Mouse (Mus musculus) megakaryocyte, embryonic 14.5 days (primary cell): ENCODE measurements at regions not wholly inside any gene's neighbourhood (a gene's known extent, or its start where the extent isn't known, plus 50 kb on each side); places are given as distances from the start of the nearest gene placed in this dataset.

ENCODE experiments used
- H3K27me3 ChIP-seq: replicated peaks from 2 replicates; pipeline ENCODE3; 2012; ENCODE audit warnings: inconsistent platforms
- H3K36me3 ChIP-seq: replicated peaks from 2 replicates; pipeline ENCODE3; 2012; ENCODE audit warnings: low read length, inconsistent platforms, mixed read lengths
- H3K4me1 ChIP-seq: 2 replicates; pipeline ENCODE4 v1.6.1; 2012; ENCODE audit warnings: inconsistent platforms
- H3K4me3 ChIP-seq: replicated peaks from 2 replicates; pipeline ENCODE3; 2012; ENCODE audit warnings: moderate library complexity, mild to moderate bottlenecking, inconsistent platforms
- H3K9me3 ChIP-seq: 2 replicates; pipeline ENCODE4 v1.6.1; 2012; ENCODE audit warnings: inconsistent platforms
- FLI1 ChIP-seq: IDR thresholded peaks from 2 replicates; pipeline ENCODE4 v1.6.1; 2012; ENCODE audit warnings: low read length, inconsistent platforms, mixed read lengths
- GATA1 ChIP-seq: IDR thresholded peaks from 3 replicates; pipeline ENCODE4 v1.6.1; 2012; ENCODE audit warnings: mixed read lengths, low read length, inconsistent platforms, borderline replicate concordance

DNA sequence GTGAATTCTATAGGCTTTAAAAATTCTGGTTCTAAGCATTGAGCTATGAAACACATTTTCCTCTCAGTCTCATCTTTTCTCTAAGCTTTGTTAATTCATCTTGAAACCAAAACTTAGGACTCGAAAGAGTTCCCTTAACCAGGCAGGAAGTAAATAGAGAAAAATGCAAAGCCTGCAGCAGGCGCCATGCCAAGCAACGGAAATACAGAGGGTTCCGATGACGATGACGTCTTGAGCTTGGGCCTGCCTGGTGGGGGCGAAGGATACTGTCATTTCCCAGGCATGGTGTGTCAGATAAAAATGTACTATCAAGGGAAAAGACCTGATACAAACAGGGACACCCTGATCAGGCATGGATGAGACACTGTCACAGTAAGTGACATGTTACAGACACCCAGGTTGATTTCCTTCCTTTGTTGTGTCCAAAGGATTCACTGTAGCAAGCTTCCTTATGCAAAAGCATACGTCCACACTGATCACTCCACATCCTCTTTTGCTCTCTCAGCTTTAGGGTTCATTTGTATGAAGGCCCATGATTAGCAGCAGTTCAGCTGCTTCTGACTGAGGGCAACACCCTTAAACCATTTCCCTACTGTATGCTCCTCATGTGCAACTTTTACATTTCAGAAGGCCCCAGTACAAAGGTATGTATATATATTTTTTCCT, 135.0 kb downstream of the Cemip2 start:
- Histone ChIP-seq H3K9me3 (no peaks in the 10 kb centered on the region), H3K4me1 (peaks cover 35% of the 10 kb centered on the region), H3K4me3 (peak overlapping the region; percentile 64), H3K36me3 (no peaks in the 10 kb centered on the region), H3K27me3 (no peaks in the 10 kb centered on the region)
- TF ChIP-seq GATA1, result no peak

- Histone ChIP-seq H3K4me3 (peak overlapping the region; percentile 56), H3K36me3 (no peaks in the 10 kb centered on the region), H3K4me1 (peaks cover 35% of the 10 kb centered on the region), H3K9me3 (no peaks in the 10 kb centered on the region), H3K27me3 (no peaks in the 10 kb centered on the region)
- TF ChIP-seq GATA1, result no peak
- TF ChIP-seq FLI1, result no peak
These were observed 135.8 kb downstream of the Cemip2 start for GRCm38 (mm10) chr19:21913748-21914611.

DNA sequence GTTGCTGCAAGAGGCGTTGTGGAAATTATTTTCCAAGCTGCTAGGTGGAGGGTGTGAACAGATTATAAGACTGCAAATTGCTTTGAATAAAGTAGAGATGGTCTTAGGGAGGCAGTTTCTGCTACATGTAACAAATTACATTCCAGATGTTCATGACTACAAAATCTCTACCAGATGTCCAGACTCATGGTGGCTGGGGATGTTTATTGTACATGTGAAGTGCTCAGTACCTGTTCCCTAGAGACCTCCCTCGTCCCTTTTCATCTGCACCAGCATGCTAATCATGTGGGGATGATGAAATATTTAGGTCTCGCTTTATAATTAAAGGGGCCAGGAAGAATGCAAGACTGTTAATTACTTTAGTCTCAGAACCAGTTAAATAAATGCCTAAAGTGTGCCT, 136.5 kb downstream of the Cemip2 start:
- Histone ChIP-seq H3K9me3 (no peaks in the 10 kb centered on the region), H3K27me3 (no peaks in the 10 kb centered on the region), H3K4me1 (peaks cover 35% of the 10 kb centered on the region), H3K36me3 (no peaks in the 10 kb centered on the region), H3K4me3 (no peak overlapping the region)
- no peak for TF ChIP-seq GATA1
- no peak for TF ChIP-seq FLI1

GRCm38 (mm10) chr19:21918113-21918512, 140.0 kb downstream of the Cemip2 start:
- H3K36me3 ChIP-seq, result no peaks in the 10 kb centered on the region
- no peaks in the 10 kb centered on the region for H3K9me3 ChIP-seq
- no peak overlapping the region for H3K4me3 ChIP-seq
- TF ChIP-seq GATA1, result no peak
- TF ChIP-seq FLI1, result no peak
- H3K27me3 ChIP-seq, result no peaks in the 10 kb centered on the region
- peaks cover 28% of the 10 kb centered on the region for H3K4me1 ChIP-seq

DNA sequence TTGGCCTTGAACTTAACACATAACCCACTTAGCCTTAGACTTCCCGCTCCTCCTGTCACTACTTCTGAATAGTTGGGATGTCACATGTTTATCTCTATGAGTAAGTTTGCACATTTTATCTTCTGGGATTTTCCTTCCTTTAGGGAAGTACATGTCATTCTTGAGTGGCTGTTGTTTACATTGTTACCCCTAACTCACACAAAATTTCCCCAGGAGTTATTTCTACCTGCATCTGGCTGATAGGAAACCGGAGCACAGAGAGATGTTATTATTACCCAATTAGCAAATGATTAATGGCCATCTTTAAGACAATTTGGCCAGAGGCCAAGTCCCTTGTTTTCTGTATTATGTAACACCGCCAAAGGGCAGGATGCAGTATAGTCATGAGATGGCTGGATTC, 140.9 kb downstream of the Cemip2 start:
- no peaks in the 10 kb centered on the region for H3K36me3 ChIP-seq
- no peak overlapping the region for H3K4me3 ChIP-seq
- no peaks in the 10 kb centered on the region for H3K27me3 ChIP-seq
- TF ChIP-seq GATA1 (no peak), FLI1 (no peak)
- no peaks in the 10 kb centered on the region for H3K9me3 ChIP-seq
- peaks cover 18% of the 10 kb centered on the region for H3K4me1 ChIP-seq

DNA sequence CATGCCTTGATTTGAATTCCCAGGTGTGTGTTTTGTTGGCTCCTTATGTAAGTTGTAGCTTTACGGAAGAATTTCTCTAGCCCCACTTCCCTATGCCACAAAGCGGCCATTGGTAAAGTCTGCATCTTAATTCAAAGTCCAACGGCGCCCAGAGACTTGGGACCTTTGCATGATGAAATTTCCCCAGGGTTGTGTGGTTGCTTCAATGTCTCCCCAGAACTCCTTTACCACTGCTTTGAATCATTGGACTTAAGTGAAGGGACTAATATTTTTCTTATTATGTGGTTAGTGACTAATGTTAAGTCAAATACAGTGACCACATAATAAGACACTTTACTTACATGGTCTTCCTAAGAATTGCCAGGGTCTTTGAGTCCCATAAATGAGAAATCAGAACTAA, 162.0 kb downstream of the Cemip2 start:
- Histone ChIP-seq H3K36me3 (no peaks in the 10 kb centered on the region), H3K27me3 (peaks cover 12% of the 10 kb centered on the region), H3K9me3 (no peaks in the 10 kb centered on the region), H3K4me1 (peaks cover 27% of the 10 kb centered on the region), H3K4me3 (no peak overlapping the region)
- TF ChIP-seq FLI1 (no peak), GATA1 (no peak)

GRCm38 (mm10) chr19:21941720-21942119, 163.6 kb downstream of the Cemip2 start:
- Histone ChIP-seq H3K27me3 (peaks cover 12% of the 10 kb centered on the region), H3K4me1 (peaks cover 27% of the 10 kb centered on the region), H3K4me3 (peak overlapping the region; percentile 77), H3K36me3 (no peaks in the 10 kb centered on the region), H3K9me3 (no peaks in the 10 kb centered on the region)
- TF ChIP-seq GATA1 (no peak), FLI1 (no peak)

GRCm38 (mm10) chr19:21942286-21942685, 164.1 kb downstream of the Cemip2 start:
- H3K4me3 ChIP-seq, result peak overlapping the region; percentile 86
- no peak for TF ChIP-seq FLI1
- TF ChIP-seq GATA1, result no peak
- H3K4me1 ChIP-seq, result peaks cover 27% of the 10 kb centered on the region
- H3K36me3 ChIP-seq, result no peaks in the 10 kb centered on the region
- peaks cover 13% of the 10 kb centered on the region for H3K27me3 ChIP-seq
- no peaks in the 10 kb centered on the region for H3K9me3 ChIP-seq

DNA sequence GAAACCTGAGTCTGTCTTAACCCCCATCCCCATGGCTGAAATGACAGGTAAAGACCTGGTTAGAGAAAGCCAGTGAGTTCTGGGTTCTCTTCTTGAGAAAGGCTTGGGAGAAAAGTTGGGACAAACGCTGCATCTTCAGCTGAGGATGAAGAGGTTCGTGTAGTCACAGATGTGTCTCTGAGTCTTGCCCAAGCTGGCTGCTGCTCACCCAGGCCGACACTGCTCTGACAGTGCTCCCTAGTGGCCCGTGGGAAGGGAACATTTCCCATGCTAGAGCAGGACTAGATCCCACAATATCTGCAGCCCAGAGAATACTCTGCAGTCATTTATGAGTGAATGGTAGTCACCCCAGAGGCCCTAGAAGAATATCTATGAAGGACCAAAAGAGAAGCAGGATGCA, 165.3 kb downstream of the Cemip2 start:
- H3K36me3 ChIP-seq, result no peaks in the 10 kb centered on the region
- H3K27me3 ChIP-seq, result peaks cover 16% of the 10 kb centered on the region
- TF ChIP-seq FLI1 (no peak), GATA1 (no peak)
- H3K4me3 ChIP-seq, result no peak overlapping the region
- peaks cover 27% of the 10 kb centered on the region for H3K4me1 ChIP-seq
- H3K9me3 ChIP-seq, result no peaks in the 10 kb centered on the region

DNA sequence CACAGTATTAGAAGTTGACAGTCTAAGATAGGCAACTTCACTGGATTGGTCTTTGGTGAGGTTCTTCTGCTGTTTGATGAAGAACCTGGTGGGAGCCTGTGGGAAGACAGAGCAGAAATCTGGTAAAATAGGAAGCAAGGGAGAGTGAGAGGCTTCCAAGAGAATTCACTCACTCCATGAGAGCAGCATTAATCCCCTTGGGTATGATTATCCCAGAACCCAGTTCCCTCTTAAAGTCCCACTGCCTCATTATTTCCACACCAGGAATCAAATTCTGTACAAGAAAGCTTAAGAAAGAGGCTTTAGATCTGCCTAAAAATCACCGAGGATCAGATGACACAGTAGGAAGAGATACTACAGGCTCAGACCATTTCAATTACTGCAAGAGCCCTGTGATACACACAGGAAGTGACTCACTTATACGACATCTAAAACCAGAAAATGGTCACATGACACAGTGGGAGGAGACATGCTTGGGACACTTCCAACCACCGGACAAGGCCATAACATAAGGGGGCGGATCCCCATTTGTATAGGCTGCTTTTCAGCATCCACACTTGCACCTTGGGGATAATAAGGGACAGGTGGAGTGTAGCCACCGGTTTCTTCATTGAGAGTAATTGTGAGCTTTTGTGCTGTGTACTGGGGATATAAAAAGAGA, 168.2 kb downstream of the Cemip2 start:
- H3K9me3 ChIP-seq, result no peaks in the 10 kb centered on the region
- H3K36me3 ChIP-seq, result no peaks in the 10 kb centered on the region
- H3K27me3 ChIP-seq, result peaks cover 9% of the 10 kb centered on the region
- no peak overlapping the region for H3K4me3 ChIP-seq
- peaks cover 21% of the 10 kb centered on the region for H3K4me1 ChIP-seq
- TF ChIP-seq GATA1, result no peak
- no peak for TF ChIP-seq FLI1
